9 mouse cellular contexts compared by ENCODE assay signal in the genomic region with DNA sequence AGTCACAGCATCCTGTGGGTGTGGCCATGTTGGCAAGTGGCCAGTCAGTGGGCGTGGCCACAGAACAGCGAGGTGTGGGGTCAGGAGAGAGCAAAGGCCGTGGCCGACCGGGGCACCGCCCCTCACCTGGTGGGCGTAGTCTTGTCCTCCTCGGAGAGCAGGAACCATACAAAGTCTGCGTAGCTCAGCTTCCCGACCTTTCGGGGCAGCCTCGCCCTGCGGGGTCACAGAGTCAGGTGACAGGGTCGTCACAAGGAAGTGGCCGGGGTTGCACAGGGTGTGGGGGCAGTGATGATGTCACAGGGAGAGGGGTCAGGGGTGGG. TPM values are rescaled to one million over a fixed set of nuclear protein-coding genes. Genes with fewer than 3 reads are reported as not detected.
DNase-seq lines count a peak whose midpoint lies in the region; ATAC-seq and TF ChIP-seq lines count a peak whose summit lies in the region.
"Had no signal": no experiment of that assay in that cellular context is flagged by ENCODE, and none has a peak within 500 bp of the region (broad histone marks: within the 10 kb centered on the region; RNA-seq: fewer than 3 reads in every experiment).

No protein-coding gene starts in this region.

- H3K36me3 ChIP-seq in midbrain, embryonic 14.5 days (ENCODE audit: control insufficient read depth, insufficient read depth, low read length), result peaks cover 36% of the 10 kb centered on the region
- peaks cover 33% of the 10 kb centered on the region for H3K36me3 ChIP-seq in midbrain, embryonic 15.5 days (replicated peaks)
- peaks cover 36% of the 10 kb centered on the region for H3K36me3 ChIP-seq in hindbrain, embryonic 14.5 days (replicated peaks; ENCODE audit: control insufficient read depth, insufficient read depth)

- ATAC-seq in midbrain, embryonic 14.5 days (ENCODE audit: low FRiP score, low TSS enrichment), result peak; percentile 17; the same call in 1 of the 2 replicates
- ATAC-seq in midbrain, embryonic 15.5 days (replicated peaks), result no peak
- no peak for ATAC-seq in hindbrain, embryonic 14.5 days (ENCODE audit: low FRiP score)

- H3K27ac ChIP-seq in midbrain, embryonic 14.5 days (replicated peaks; ENCODE audit: low read depth, low read length), result no peak overlapping the region
- H3K27ac ChIP-seq in midbrain, embryonic 15.5 days, result no peak overlapping the region
- H3K27ac ChIP-seq in gastrocnemius, adult 2 months, result no peak overlapping the region
- no peak overlapping the region for H3K27ac ChIP-seq in hindbrain, embryonic 14.5 days
- H3K27ac ChIP-seq: left cerebral cortex, adult 2 months had no signal

- H3K27me3 ChIP-seq in midbrain, embryonic 14.5 days (ENCODE audit: control insufficient read depth, insufficient read depth, low read length), result no peaks in the 10 kb centered on the region
- H3K27me3 ChIP-seq in midbrain, embryonic 15.5 days (replicated peaks), result no peaks in the 10 kb centered on the region
- no peaks in the 10 kb centered on the region for H3K27me3 ChIP-seq in hindbrain, embryonic 14.5 days (ENCODE audit: control insufficient read depth, insufficient read depth, low read length)

- intact Hi-C loops in gastrocnemius, adult 2 months (cut with DNase I), result no loop called here

- no peak overlapping the region for H3K9ac ChIP-seq in midbrain, embryonic 14.5 days (replicated peaks; ENCODE audit: low read length)
- no peak overlapping the region for H3K9ac ChIP-seq in midbrain, embryonic 15.5 days
- H3K9ac ChIP-seq in hindbrain, embryonic 14.5 days, result no peak overlapping the region

- no peak overlapping the region for H3K4me2 ChIP-seq in midbrain, embryonic 14.5 days (ENCODE audit: low read length)
- H3K4me2 ChIP-seq in midbrain, embryonic 15.5 days, result no peak overlapping the region
- no peak overlapping the region for H3K4me2 ChIP-seq in hindbrain, embryonic 14.5 days (replicated peaks)

- H3K4me1 ChIP-seq in midbrain, embryonic 14.5 days (ENCODE audit: control insufficient read depth, insufficient read depth, low read length), result no peaks in the 10 kb centered on the region
- no peaks in the 10 kb centered on the region for H3K4me1 ChIP-seq in midbrain, embryonic 15.5 days
- no peaks in the 10 kb centered on the region for H3K4me1 ChIP-seq in hindbrain, embryonic 14.5 days (replicated peaks; ENCODE audit: control insufficient read depth, insufficient read depth, low read length)

- H3K4me3 ChIP-seq in midbrain, embryonic 14.5 days (replicated peaks; ENCODE audit: low read depth, low read length), result no peak overlapping the region
- H3K4me3 ChIP-seq in midbrain, embryonic 15.5 days, result no peak overlapping the region
- H3K4me3 ChIP-seq in gastrocnemius, adult 2 months, result no peak overlapping the region
- H3K4me3 ChIP-seq in hindbrain, embryonic 14.5 days (replicated peaks; ENCODE audit: low read length), result no peak overlapping the region
- H3K4me3 ChIP-seq: left cerebral cortex, adult 2 months had no signal

- DNase-seq in midbrain, embryonic 14.5 days, result peak; percentile 12
- DNase-seq in adrenal gland, postnatal 36 days, result peak; percentile 2 to 3
- DNase-seq in gastrocnemius, adult 2 months, result peak; percentile 44
- peak; percentile 3 to 14 for DNase-seq in left cerebral cortex, adult 9 months (ENCODE audit: low spot score in 2 of 2)
- DNase-seq in right cerebral cortex, postnatal 25 days, result peak; percentile 3
- DNase-seq in hindbrain, embryonic 14.5 days (ENCODE audit: low spot score), result no peak

- TF ChIP-seq CTCF in gastrocnemius, adult 2 months (IDR thresholded peaks at IDR 0.05), result no peak

- peaks cover 32% of the 10 kb centered on the region for H3K9me3 ChIP-seq in midbrain, embryonic 14.5 days (ENCODE audit: control insufficient read depth, low read length)
- peaks cover 15% of the 10 kb centered on the region for H3K9me3 ChIP-seq in midbrain, embryonic 15.5 days
- peaks cover 31% of the 10 kb centered on the region for H3K9me3 ChIP-seq in hindbrain, embryonic 14.5 days (ENCODE audit: control insufficient read depth, low read length)

- 98% methylated on average over 15 of the region's 15 CpGs for WGBS in midbrain, embryonic 14.5 days
- WGBS in midbrain, embryonic 15.5 days, result 97% methylated on average over 15 of the region's 15 CpGs
- WGBS in hindbrain, embryonic 14.5 days, result 98% methylated on average over 15 of the region's 15 CpGs

RNA-seq across cellular contexts. Expression of gene Ppp2r3d, which starts 34.2 kb away (rescaled TPM):
- polyA plus RNA-seq in midbrain, embryonic 14.5 days (2014; fragmentation: Nextera tagmentation; extraction: Ambion mirVana), result 158 and 162 TPM in 2 replicates
- 170 and 179 TPM in 2 replicates for polyA plus RNA-seq in midbrain, embryonic 15.5 days (2015; fragmentation: Nextera tagmentation; extraction: Ambion mirVana)
- 100 to 1,000 TPM in 1 of 2 experiments, 10 to 100 TPM in 1; 92.7 to 101 TPM for total RNA-seq in adrenal gland, postnatal 36 days (2021)
- 10 to 100 TPM; 29.8 to 36.0 TPM for total RNA-seq in gastrocnemius, adult 2 months (2021)
- polyA plus RNA-seq in hindbrain, embryonic 14.5 days (2014; fragmentation: Nextera tagmentation; extraction: Ambion mirVana), result 150 and 154 TPM in 2 replicates

RNA-seq across cellular contexts. Expression of gene Gm21836, which starts 51.1 kb away (rescaled TPM):
- not detected in 2 replicates for polyA plus RNA-seq in midbrain, embryonic 14.5 days (2014; fragmentation: Nextera tagmentation; extraction: Ambion mirVana)
- polyA plus RNA-seq in midbrain, embryonic 15.5 days (2015; fragmentation: Nextera tagmentation; extraction: Ambion mirVana), result not detected in 2 replicates
- total RNA-seq in adrenal gland, postnatal 36 days (2021), result not detected
- total RNA-seq in gastrocnemius, adult 2 months (2021), result not detected
- polyA plus RNA-seq in hindbrain, embryonic 14.5 days (2014; fragmentation: Nextera tagmentation; extraction: Ambion mirVana), result not detected in 2 replicates
- total RNA-seq: left cerebral cortex, adult 2 months had no signal
- polyA plus RNA-seq: cortical plate, adult 2 months had no signal
